Mouse (Mus musculus) G1E (cell line): ENCODE results near the gene Gtf2a1l. TPM values are rescaled to one million over a fixed set of nuclear protein-coding genes. Genes with fewer than 3 reads are reported as not detected.

Experiments used
- ATAC-seq: 2 replicates; pipeline ENCODE4 v1.8.0; 2016; ENCODE audit warnings: mild to moderate bottlenecking; ENCODE audit not compliant: insufficient number of reproducible peaks, poor library complexity, low FRiP score, severe bottlenecking; ENCODE audit errors: extremely low read depth
- DNase-seq: peaks from one replicate; pipeline ENCODE4 v3.0.0; 2012; ENCODE audit warnings: low spot score
- H3K27me3 ChIP-seq: 2 replicates; pipeline ENCODE4 v1.6.1; 2012; ENCODE audit warnings: mild to moderate bottlenecking, low read length, inconsistent platforms; ENCODE audit not compliant: insufficient read depth
- H3K36me3 ChIP-seq: replicated peaks from 2 replicates; pipeline ENCODE3; 2012; ENCODE audit warnings: mild to moderate bottlenecking, inconsistent platforms
- H3K4me1 ChIP-seq: 2 replicates; pipeline ENCODE4 v1.6.1; 2012; ENCODE audit warnings: low read depth, low read length, inconsistent platforms, mixed read lengths; ENCODE audit not compliant: insufficient read depth
- H3K4me3 ChIP-seq: 2 replicates; pipeline ENCODE4 v1.5.1; 2012; ENCODE audit warnings: low read depth, mild to moderate bottlenecking, inconsistent platforms, low read length, moderate library complexity, mixed read lengths
- H3K9me3 ChIP-seq: replicated peaks from 2 replicates; pipeline ENCODE4 v1.6.1; 2012; ENCODE audit warnings: inconsistent platforms
- CTCF ChIP-seq: IDR thresholded peaks from 2 replicates; pipeline ENCODE4 v1.5.1; 2012; ENCODE audit warnings: low read depth, low read length, inconsistent platforms, mixed read lengths
- GATA1 ChIP-seq: IDR thresholded peaks from 2 replicates; pipeline ENCODE4 v1.6.1; 2012; ENCODE audit warnings: borderline replicate concordance, low read length, inconsistent platforms, mixed read lengths
- GATA2 ChIP-seq: IDR thresholded peaks from 2 replicates; pipeline ENCODE4 v1.6.1; 2012; ENCODE audit warnings: low read depth, low read length, inconsistent platforms, borderline replicate concordance
- POLR2AphosphoS5 ChIP-seq: IDR thresholded peaks from 2 replicates; pipeline ENCODE4 v1.6.1; 2012; ENCODE audit warnings: low read depth, low read length, inconsistent platforms; ENCODE audit not compliant: insufficient replicate concordance
- TAL1 ChIP-seq: conservative IDR thresholded peaks from 2 replicates; pipeline ENCODE4 v1.6.1; 2012; ENCODE audit warnings: low read depth, low read length, inconsistent platforms, mixed read lengths
- polyA plus RNA-seq: library from polyadenylated mRNA; stranded (reverse); fragments of >175 nt; gene quantifications from 2 replicates; pipeline ENCODE4 v1.2.3, GENCODE M21; 2012
- total RNA-seq, 2 experiments: library from RNA; stranded (forward) in 1 of 2; stranded (reverse) in 1 of 2; fragments of 200-1000 nt in 1 of 2; fragments of >200 nt in 1 of 2; fragmentation: Nextera tagmentation in 1 of 2; gene quantifications; 2 replicates each; pipeline ENCODE4 v1.2.3; 2014 to 2017

Gtf2a1l gene
- not detected in 2 replicates for total RNA-seq (2014; fragmentation: Nextera tagmentation)
- not detected in 2 replicates for total RNA-seq (2017)
- polyA plus RNA-seq: not detected in 2 replicates

DNA sequence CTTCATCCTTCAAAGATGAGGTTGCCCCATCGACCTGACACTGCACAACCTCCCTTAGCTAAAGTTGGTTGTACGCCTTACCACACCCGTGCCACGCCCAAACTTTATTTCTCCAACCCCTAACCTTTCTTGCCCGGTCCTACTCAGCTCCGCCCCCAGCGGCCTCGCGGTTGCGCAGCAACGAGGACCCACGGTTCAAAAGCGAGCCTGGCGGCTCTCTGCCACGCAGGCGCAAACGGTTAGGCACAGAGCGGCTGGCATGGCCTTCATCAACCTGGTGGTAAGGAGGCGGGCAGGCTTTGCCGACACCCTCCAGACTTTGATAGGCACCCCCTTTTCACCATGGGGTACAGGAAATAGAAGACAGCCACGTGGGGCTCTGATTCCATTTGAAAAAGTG is at the start of gene Gtf2a1l:
TSS of gene Gtf2a1l (plus strand) at position 209 of the 400 bp plus-strand sequence.
- peaks cover 6% of the 10 kb centered on the region for H3K9me3 ChIP-seq
- no peak for DNase-seq
- ATAC-seq: no peak
- TF ChIP-seq POLR2AphosphoS5: no peak
- no peak for TF ChIP-seq TAL1
- no peak for TF ChIP-seq CTCF
- no peak for TF ChIP-seq GATA1
- no peak for TF ChIP-seq GATA2
- H3K4me3 ChIP-seq: no peak within 1 kb of the TSS
- no peaks in the 10 kb centered on the region for H3K27me3 ChIP-seq
- H3K4me1 ChIP-seq: no peaks in the 10 kb centered on the region
- H3K36me3 ChIP-seq: no peaks in the 10 kb centered on the region

- DNase-seq (no peak), ATAC-seq (no peak)
- no peaks in the 10 kb centered on the region for H3K9me3 ChIP-seq
- H3K27me3 ChIP-seq: peaks cover 2% of the 10 kb centered on the region; the same call in 1 of the 2 replicates
- H3K4me1 ChIP-seq: no peaks in the 10 kb centered on the region
- TF ChIP-seq TAL1: no peak
- no peak for TF ChIP-seq GATA1
- TF ChIP-seq POLR2AphosphoS5: no peak
- TF ChIP-seq CTCF: no peak
- no peak for TF ChIP-seq GATA2
- no peaks in the 10 kb centered on the region for H3K36me3 ChIP-seq
- no peak overlapping the region for H3K4me3 ChIP-seq
Measured at GRCm38 (mm10) chr17:88620935-88621334, 47.5 kb upstream of the Gtf2a1l start.

DNA sequence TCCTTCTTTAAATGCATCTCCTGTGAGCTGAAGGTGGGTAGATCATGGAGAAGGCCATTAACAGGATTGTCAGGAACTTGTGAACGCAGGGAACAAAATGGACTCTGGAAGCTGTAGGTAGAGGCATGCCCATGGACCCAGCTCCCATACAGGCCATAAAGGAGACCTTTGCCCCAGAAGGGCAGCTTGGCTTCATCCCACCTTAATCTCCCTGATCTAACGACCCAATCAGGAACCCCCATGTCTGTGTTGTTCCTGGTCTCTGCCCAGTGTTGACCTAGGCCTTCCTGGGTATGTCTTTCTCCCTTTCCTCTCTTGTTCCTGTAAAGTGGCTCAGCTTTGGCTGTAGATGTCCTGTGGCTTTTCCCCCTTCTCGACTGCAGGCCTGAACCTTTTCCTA is 47.1 kb upstream of the Gtf2a1l start:
- TF ChIP-seq TAL1: no peak
- no peak for TF ChIP-seq GATA2
- TF ChIP-seq CTCF: no peak
- TF ChIP-seq POLR2AphosphoS5: no peak
- TF ChIP-seq GATA1: no peak
- no peak for ATAC-seq
- Histone ChIP-seq H3K4me3 (no peak overlapping the region), H3K36me3 (no peaks in the 10 kb centered on the region), H3K27me3 (peaks cover 2% of the 10 kb centered on the region; the same call in 1 of the 2 replicates), H3K9me3 (no peaks in the 10 kb centered on the region), H3K4me1 (no peaks in the 10 kb centered on the region)
- no peak for DNase-seq

DNA sequence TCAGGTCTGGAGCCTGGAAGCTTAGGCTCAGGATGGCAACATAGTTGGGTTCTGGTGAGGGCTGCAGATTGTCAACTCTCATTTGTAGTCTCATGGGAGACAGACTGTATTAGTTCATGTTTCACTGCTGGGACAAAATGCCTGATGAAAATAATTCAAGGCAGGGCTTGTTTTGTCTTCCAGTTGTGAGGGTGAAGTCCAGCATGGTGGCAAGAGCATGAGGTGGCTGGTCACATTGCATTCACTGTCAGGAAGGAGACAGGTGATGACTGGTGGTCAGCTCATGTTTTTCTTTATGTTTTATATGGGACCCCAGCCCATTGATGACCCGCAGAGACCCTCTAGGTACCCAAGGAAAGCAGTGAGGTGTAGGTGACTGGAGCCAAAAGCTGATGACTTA is 45.7 kb upstream of the Gtf2a1l start:
- H3K4me3 ChIP-seq: no peak overlapping the region
- TF ChIP-seq TAL1: no peak
- TF ChIP-seq GATA1: no peak
- TF ChIP-seq POLR2AphosphoS5: no peak
- TF ChIP-seq GATA2: no peak
- TF ChIP-seq CTCF: no peak
- no peaks in the 10 kb centered on the region for H3K36me3 ChIP-seq
- no peaks in the 10 kb centered on the region for H3K9me3 ChIP-seq
- no peaks in the 10 kb centered on the region for H3K4me1 ChIP-seq
- no peak for ATAC-seq
- H3K27me3 ChIP-seq: peaks cover 2% of the 10 kb centered on the region; the same call in 1 of the 2 replicates
- DNase-seq: no peak

- ATAC-seq: no peak
- no peaks in the 10 kb centered on the region for H3K36me3 ChIP-seq
- TF ChIP-seq GATA2 (no peak), CTCF (no peak), POLR2AphosphoS5 (no peak), GATA1 (no peak), TAL1 (no peak)
- no peak for DNase-seq
- H3K4me3 ChIP-seq: no peak overlapping the region
- H3K9me3 ChIP-seq: no peaks in the 10 kb centered on the region
- no peaks in the 10 kb centered on the region for H3K4me1 ChIP-seq
- H3K27me3 ChIP-seq: peaks cover 6% of the 10 kb centered on the region; the same call in 1 of the 2 replicates
Measured at GRCm38 (mm10) chr17:88624386-88624785, 44.1 kb upstream of the Gtf2a1l start.

DNA sequence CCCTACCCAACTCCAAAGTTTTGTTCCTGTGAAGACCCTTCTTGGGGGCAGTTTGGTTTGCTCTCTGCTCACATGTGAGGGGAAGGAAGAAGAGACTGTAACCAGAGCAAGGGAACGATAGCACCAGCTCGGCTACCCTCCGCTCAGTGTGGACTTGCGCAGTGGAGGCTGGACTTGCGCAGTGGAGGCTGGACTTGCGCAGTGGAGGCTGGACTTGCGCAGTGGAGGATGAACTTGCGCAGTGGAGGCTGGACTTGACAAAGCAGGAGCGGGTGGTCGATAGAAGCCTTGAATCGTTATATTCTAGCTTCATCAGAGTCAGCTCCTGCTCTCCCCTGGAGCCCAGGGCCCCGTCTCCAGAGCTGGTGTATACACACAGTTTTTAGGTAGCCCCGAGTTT is 43.1 kb upstream of the Gtf2a1l start:
- Histone ChIP-seq H3K4me1 (no peaks in the 10 kb centered on the region), H3K36me3 (no peaks in the 10 kb centered on the region), H3K27me3 (peaks cover 8% of the 10 kb centered on the region; the same call in 1 of the 2 replicates), H3K4me3 (no peak overlapping the region), H3K9me3 (no peaks in the 10 kb centered on the region)
- DNase-seq (no peak), ATAC-seq (no peak)
- no peak for TF ChIP-seq CTCF
- no peak for TF ChIP-seq GATA1
- TF ChIP-seq GATA2: no peak
- TF ChIP-seq TAL1: no peak
- no peak for TF ChIP-seq POLR2AphosphoS5
